Mouse (Mus musculus): ENCODE results near the gene Ppp4r2. TPM values are rescaled to one million over a fixed set of nuclear protein-coding genes. Genes with fewer than 3 reads are reported as not detected.

Gene Ppp4r2
- 15.2 and 20.3 TPM in 2 replicates for polyA plus RNA-seq (2016; fragmentation: Nextera tagmentation; extraction: Ambion mirVana)

- peak within 1 kb of the TSS; percentile 91 for H3K4me3 ChIP-seq
- peaks cover 32% of the 10 kb centered on the region for H3K36me3 ChIP-seq
- H3K4me1 ChIP-seq: peaks cover 6% of the 10 kb centered on the region; the same call in 1 of the 2 replicates
- WGBS: under 1% methylated on average over 46 of the region's 50 CpGs
- peak within 1 kb of the TSS; percentile 97 for H3K27ac ChIP-seq
- DNase-seq (ENCODE audit: low spot score): peak; percentile 91
- H3K9me3 ChIP-seq: no peaks in the 10 kb centered on the region
- H3K27me3 ChIP-seq (ENCODE audit: insufficient read depth, poor library complexity, severe bottlenecking): no peaks in the 10 kb centered on the region
Measured at GRCm38 (mm10) chr6:100833355-100833754, at the start of gene Ppp4r2. Gene Ppp4r2, plus strand, starts transcription at chr6:100833622.

- 77% methylated on average over 1 of the region's 1 CpGs for WGBS
- no peak overlapping the region for H3K4me3 ChIP-seq
- H3K27ac ChIP-seq: no peak overlapping the region
- H3K9me3 ChIP-seq: no peaks in the 10 kb centered on the region
- H3K4me1 ChIP-seq: no peaks in the 10 kb centered on the region
- DNase-seq (ENCODE audit: low spot score): peak; percentile 42
- no peaks in the 10 kb centered on the region for H3K27me3 ChIP-seq (ENCODE audit: insufficient read depth, poor library complexity, severe bottlenecking)
- H3K36me3 ChIP-seq: no peaks in the 10 kb centered on the region
Measured at GRCm38 (mm10) chr6:100787726-100788125, 45.7 kb upstream of the Ppp4r2 start.

DNA sequence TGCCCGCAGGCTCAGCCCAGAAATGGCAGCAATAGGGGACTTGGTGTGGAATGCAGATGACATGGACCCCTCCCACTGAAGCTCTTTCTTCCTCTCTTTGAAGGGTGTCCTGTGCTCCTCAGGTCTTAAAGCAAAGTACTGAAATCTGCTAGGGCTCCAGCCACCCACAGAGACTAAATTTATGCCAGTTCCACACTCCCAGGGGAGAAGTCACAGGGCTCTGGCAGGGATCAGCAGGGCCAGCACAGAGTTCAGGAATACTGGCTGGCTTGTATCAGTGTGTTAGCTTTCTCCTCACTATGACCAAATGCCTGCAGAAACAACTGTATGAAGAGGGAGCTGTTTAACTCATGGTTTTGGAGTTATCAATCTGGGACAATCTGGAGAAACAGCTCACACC, 44.3 kb upstream of the Ppp4r2 start:
- 80% methylated on average over 1 of the region's 1 CpGs for WGBS
- no peak overlapping the region for H3K4me3 ChIP-seq
- H3K36me3 ChIP-seq: no peaks in the 10 kb centered on the region
- no peak for DNase-seq (ENCODE audit: low spot score)
- H3K27ac ChIP-seq: no peak overlapping the region
- no peaks in the 10 kb centered on the region for H3K9me3 ChIP-seq
- H3K27me3 ChIP-seq (ENCODE audit: insufficient read depth, poor library complexity, severe bottlenecking): no peaks in the 10 kb centered on the region
- no peaks in the 10 kb centered on the region for H3K4me1 ChIP-seq

DNA sequence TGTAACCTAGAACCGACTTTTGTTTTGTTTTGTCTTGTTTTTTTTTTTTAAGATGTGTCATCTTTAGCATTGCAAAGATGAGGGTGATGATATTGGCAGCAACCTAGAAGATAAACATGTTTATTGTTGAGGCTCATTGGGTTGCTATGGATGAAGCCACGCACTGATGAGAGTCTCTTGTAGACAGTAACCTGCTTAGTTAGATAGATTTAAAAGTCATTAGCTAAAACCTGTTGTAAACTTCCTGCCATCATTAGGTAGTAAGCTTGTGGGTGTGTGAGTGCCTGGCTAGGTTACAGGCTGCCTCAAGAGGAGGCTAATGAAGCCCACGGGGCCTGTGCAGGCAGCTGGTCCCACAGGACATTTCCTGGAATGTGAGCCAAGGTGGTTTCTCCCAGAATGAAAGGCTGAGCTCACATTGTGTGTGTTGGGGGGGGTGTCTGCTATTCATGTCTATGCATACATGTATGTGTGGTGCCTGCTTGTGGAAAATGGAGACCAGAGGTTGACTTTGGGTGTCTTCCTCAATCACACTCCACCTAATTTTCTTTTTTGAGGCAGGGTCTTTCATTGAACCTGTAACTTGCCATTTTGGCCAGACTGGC, 41.3 kb upstream of the Ppp4r2 start:
- Histone ChIP-seq H3K4me3 (no peak overlapping the region), H3K9me3 (no peaks in the 10 kb centered on the region), H3K27me3 (ENCODE audit: insufficient read depth, poor library complexity, severe bottlenecking) (no peaks in the 10 kb centered on the region), H3K27ac (no peak overlapping the region), H3K36me3 (no peaks in the 10 kb centered on the region), H3K4me1 (no peaks in the 10 kb centered on the region)
- 70% methylated on average over 3 of the region's 3 CpGs for WGBS
- no peak for DNase-seq (ENCODE audit: low spot score)

GRCm38 (mm10) chr6:100792973-100793769, 40.3 kb upstream of the Ppp4r2 start:
- Histone ChIP-seq H3K27me3 (ENCODE audit: insufficient read depth, poor library complexity, severe bottlenecking) (no peaks in the 10 kb centered on the region), H3K9me3 (no peaks in the 10 kb centered on the region), H3K4me3 (no peak overlapping the region), H3K4me1 (no peaks in the 10 kb centered on the region), H3K36me3 (no peaks in the 10 kb centered on the region), H3K27ac (no peak overlapping the region)
- WGBS: 81% methylated on average over 14 of the region's 14 CpGs
- DNase-seq (ENCODE audit: low spot score): no peak

- H3K4me3 ChIP-seq: no peak overlapping the region
- H3K27ac ChIP-seq: no peak overlapping the region
- no peak for DNase-seq (ENCODE audit: low spot score)
- no peaks in the 10 kb centered on the region for H3K27me3 ChIP-seq (ENCODE audit: insufficient read depth, poor library complexity, severe bottlenecking)
- H3K9me3 ChIP-seq: no peaks in the 10 kb centered on the region
- WGBS: 46% methylated on average over 6 of the region's 6 CpGs
- H3K36me3 ChIP-seq: no peaks in the 10 kb centered on the region
- H3K4me1 ChIP-seq: no peaks in the 10 kb centered on the region
Measured at GRCm38 (mm10) chr6:100795797-100796196, 37.6 kb upstream of the Ppp4r2 start.

- Histone ChIP-seq H3K9me3 (no peaks in the 10 kb centered on the region), H3K4me1 (no peaks in the 10 kb centered on the region), H3K27ac (no peak overlapping the region), H3K36me3 (no peaks in the 10 kb centered on the region), H3K4me3 (no peak overlapping the region), H3K27me3 (ENCODE audit: insufficient read depth, poor library complexity, severe bottlenecking) (no peaks in the 10 kb centered on the region)
- DNase-seq (ENCODE audit: low spot score): no peak
- WGBS: 87% methylated on average over 6 of the region's 6 CpGs
Measured at GRCm38 (mm10) chr6:100799290-100799689, 34.1 kb upstream of the Ppp4r2 start.

- H3K4me1 ChIP-seq: no peaks in the 10 kb centered on the region
- no peaks in the 10 kb centered on the region for H3K9me3 ChIP-seq
- no peaks in the 10 kb centered on the region for H3K36me3 ChIP-seq
- H3K27ac ChIP-seq: no peak overlapping the region
- DNase-seq (ENCODE audit: low spot score): no peak
- 92% methylated on average over 4 of the region's 4 CpGs for whole genome bisulfite sequencing
- H3K27me3 ChIP-seq (ENCODE audit: insufficient read depth, poor library complexity, severe bottlenecking): no peaks in the 10 kb centered on the region
- no peak overlapping the region for H3K4me3 ChIP-seq
Measured at GRCm38 (mm10) chr6:100799766-100800165, 33.7 kb upstream of the Ppp4r2 start.

GRCm38 (mm10) chr6:100800497-100800955, 32.9 kb upstream of the Ppp4r2 start:
- no peak for DNase-seq (ENCODE audit: low spot score)
- Histone ChIP-seq H3K9me3 (no peaks in the 10 kb centered on the region), H3K4me1 (no peaks in the 10 kb centered on the region), H3K4me3 (no peak overlapping the region), H3K36me3 (no peaks in the 10 kb centered on the region), H3K27ac (no peak overlapping the region), H3K27me3 (ENCODE audit: insufficient read depth, poor library complexity, severe bottlenecking) (no peaks in the 10 kb centered on the region)
- 69% methylated on average over 10 of the region's 10 CpGs for WGBS

DNA sequence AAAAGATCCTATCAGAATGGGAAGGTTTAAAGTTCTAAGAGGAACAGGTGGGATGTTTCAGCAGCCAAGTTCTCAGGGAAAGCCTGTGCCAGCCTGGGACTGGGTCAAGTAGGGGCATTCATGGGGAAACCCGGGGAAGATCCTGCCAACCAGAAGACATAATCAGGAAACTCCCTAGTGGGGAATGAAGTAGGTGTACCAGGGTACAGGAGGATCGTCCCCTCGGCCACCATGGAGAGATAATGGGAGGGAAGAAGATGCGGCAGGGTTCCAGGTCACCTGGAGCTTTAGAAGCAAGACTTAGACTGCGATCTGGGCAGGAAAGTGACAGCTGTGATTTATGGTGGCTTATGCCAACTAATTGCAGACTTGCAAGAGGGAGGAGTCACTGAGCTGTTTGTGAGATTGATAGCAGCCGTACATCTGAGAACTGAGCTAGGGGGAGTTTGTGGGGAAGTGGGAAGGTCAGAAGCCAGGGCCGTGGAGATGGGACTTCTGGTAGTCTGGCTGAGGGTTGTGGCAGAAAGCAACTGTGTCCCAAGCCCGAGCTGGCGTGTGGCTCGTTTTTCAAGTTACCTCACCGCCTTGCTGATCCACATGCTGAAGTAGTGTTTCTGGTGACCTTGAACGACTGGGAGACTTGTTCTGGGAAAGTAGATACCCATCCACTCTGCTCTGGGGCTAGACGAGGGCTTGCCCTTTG, 30.9 kb upstream of the Ppp4r2 start:
- Histone ChIP-seq H3K27ac (no peak overlapping the region), H3K4me3 (no peak overlapping the region), H3K27me3 (ENCODE audit: insufficient read depth, poor library complexity, severe bottlenecking) (no peaks in the 10 kb centered on the region), H3K9me3 (no peaks in the 10 kb centered on the region), H3K4me1 (no peaks in the 10 kb centered on the region), H3K36me3 (no peaks in the 10 kb centered on the region)
- WGBS: 61% methylated on average over 13 of the region's 13 CpGs
- DNase-seq (ENCODE audit: low spot score): peak; percentile 66

DNA sequence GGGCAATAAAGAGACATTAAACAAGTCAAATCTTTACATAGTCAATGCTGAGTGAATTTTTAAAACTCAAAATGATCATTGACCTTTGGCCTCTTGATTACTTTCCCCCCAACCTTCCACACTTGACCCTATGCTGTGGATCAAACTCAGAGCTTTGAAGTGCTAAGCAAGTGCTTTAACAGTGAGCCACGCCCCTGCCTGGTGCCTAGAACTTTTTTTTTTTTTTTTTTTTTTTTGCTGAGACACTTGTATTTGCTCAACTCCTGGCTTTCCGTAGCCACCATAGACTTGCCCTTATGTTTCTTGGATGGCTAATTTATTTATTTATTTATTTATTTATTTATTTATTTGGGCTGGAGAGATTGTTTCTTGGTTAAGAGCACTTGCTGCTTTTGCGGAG, 30.2 kb upstream of the Ppp4r2 start:
- H3K36me3 ChIP-seq: no peaks in the 10 kb centered on the region
- H3K4me1 ChIP-seq: no peaks in the 10 kb centered on the region
- DNase-seq (ENCODE audit: low spot score): no peak
- no peaks in the 10 kb centered on the region for H3K27me3 ChIP-seq (ENCODE audit: insufficient read depth, poor library complexity, severe bottlenecking)
- H3K4me3 ChIP-seq: no peak overlapping the region
- H3K9me3 ChIP-seq: no peaks in the 10 kb centered on the region
- H3K27ac ChIP-seq: no peak overlapping the region
- WGBS: 82% methylated on average over 3 of the region's 3 CpGs

DNA sequence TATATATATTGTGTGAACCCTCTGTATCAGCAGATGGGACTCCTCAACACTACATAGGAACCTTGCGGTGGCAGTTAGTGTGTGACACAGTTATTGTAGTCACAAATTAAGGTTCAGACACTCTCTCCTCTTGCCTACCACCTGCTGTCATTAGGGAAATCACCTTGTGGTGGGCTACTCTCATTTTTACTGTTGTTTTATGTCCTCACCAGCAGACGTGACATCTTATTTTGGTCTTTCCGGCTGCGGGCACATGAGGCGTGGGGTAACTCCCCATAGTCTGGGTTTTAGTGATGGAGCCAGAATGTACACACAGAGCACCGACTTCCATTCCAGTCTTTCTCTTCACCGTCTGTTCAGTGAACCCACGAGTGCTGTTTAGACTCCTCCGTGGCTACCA, 26.2 kb upstream of the Ppp4r2 start:
- 92% methylated on average over 9 of the region's 9 CpGs for WGBS
- H3K27ac ChIP-seq: no peak overlapping the region

GRCm38 (mm10) chr6:100807746-100808145, 25.7 kb upstream of the Ppp4r2 start:
- no peaks in the 10 kb centered on the region for H3K27me3 ChIP-seq (ENCODE audit: insufficient read depth, poor library complexity, severe bottlenecking)

More for the DNA sequence above, 26.2 kb upstream of the Ppp4r2 start:
- Histone ChIP-seq H3K9me3 (no peaks in the 10 kb centered on the region), H3K4me1 (no peaks in the 10 kb centered on the region), H3K4me3 (no peak overlapping the region), H3K36me3 (no peaks in the 10 kb centered on the region), H3K27me3 (ENCODE audit: insufficient read depth, poor library complexity, severe bottlenecking) (no peaks in the 10 kb centered on the region)
- no peak for DNase-seq (ENCODE audit: low spot score)

More at GRCm38 (mm10) chr6:100807746-100808145, 25.7 kb upstream of the Ppp4r2 start:
- WGBS: 50% methylated on average over 1 of the region's 1 CpGs
- DNase-seq (ENCODE audit: low spot score): no peak
- no peaks in the 10 kb centered on the region for H3K9me3 ChIP-seq
- no peak overlapping the region for H3K4me3 ChIP-seq
- no peaks in the 10 kb centered on the region for H3K36me3 ChIP-seq
- no peak overlapping the region for H3K27ac ChIP-seq
- H3K4me1 ChIP-seq: no peaks in the 10 kb centered on the region

Measured in heart, embryonic 10.5 days (tissue).